Mouse (Mus musculus) thymus, adult 18-20 months (tissue): ENCODE data around the gene Eif2b4.

ENCODE experiments used
- DNase-seq, 2 experiments: peaks; one replicate each; pipeline ENCODE4 v3.0.0; 2022; ENCODE audit warnings: mixed read lengths in 2 of 2

The Eif2b4 gene

GRCm38 (mm10) chr5:31153516-31154151 lies 39.6 kb downstream of the Eif2b4 start:
- no peak for DNase-seq

- DNase-seq: no peak
Observed at GRCm38 (mm10) chr5:31151746-31152145, 41.5 kb downstream of the Eif2b4 start.

- no peak for DNase-seq
Observed at GRCm38 (mm10) chr5:31149781-31150180, 43.4 kb downstream of the Eif2b4 start.

- no peak for DNase-seq
Observed at GRCm38 (mm10) chr5:31138968-31139425, 54.2 kb downstream of the Eif2b4 start.

- no peak for DNase-seq
Observed at GRCm38 (mm10) chr5:31138241-31138967, 54.8 kb downstream of the Eif2b4 start, which contains the start of gene Ucn. Ucn (minus strand) TSS chr5:31138829.

- DNase-seq: no peak
Observed at GRCm38 (mm10) chr5:31137658-31138057, 55.6 kb downstream of the Eif2b4 start.
